Mouse (Mus musculus) MEL (cell line): Measurements from ENCODE around the gene Ahcy. TPM values are rescaled to one million over a fixed set of nuclear protein-coding genes. Genes with fewer than 3 reads are reported as not detected.
A peak's percentile ranks its signal among the peaks of the same experiment; 100 is the strongest.

Experiments
- DNase-seq: peaks from one replicate; pipeline ENCODE4 v3.0.0; 2011; ENCODE audit warnings: low read depth, low spot score
- H3K27ac ChIP-seq: 2 replicates; pipeline ENCODE4 v1.5.1; 2012; ENCODE audit warnings: low read depth, mild to moderate bottlenecking, control low read depth, low read length, moderate library complexity; ENCODE audit not compliant: control insufficient read depth
- H3K27me3 ChIP-seq, 2 experiments: fragments of 150-350 bp in 1 of 2; sonication (generic) in 1 of 2; 2 replicates each; pipeline ENCODE4 v1.6.1; 2012; ENCODE audit warnings: low read length in 2 of 2, mild to moderate bottlenecking in 2 of 2, improper control_type of control experiment in 1 of 2, moderate library complexity in 1 of 2; ENCODE audit not compliant: insufficient read depth in 2 of 2, control insufficient read depth in 1 of 2
- H3K36me3 ChIP-seq, 2 experiments: 2 replicates each; pipeline ENCODE4 v1.6.1; 2012 to 2014; ENCODE audit warnings: low read length in 2 of 2, improper control_type of control experiment in 1 of 2, inconsistent platforms in 1 of 2, mild to moderate bottlenecking in 1 of 2; ENCODE audit not compliant: insufficient read depth in 2 of 2, control insufficient read depth in 1 of 2
- H3K4me1 ChIP-seq, 2 experiments: fragments of 150-350 bp in 1 of 2; sonication (generic) in 1 of 2; 2 replicates each; pipeline ENCODE4 v1.6.1; 2012; ENCODE audit warnings: low read length in 2 of 2, improper control_type of control experiment in 1 of 2, mild to moderate bottlenecking in 1 of 2; ENCODE audit not compliant: insufficient read depth in 2 of 2, control insufficient read depth in 1 of 2
- H3K4me3 ChIP-seq, 2 experiments: fragments of 150-350 bp in 1 of 2; sonication (generic) in 1 of 2; 2 replicates each; pipeline ENCODE4 v1.5.1; 2012; ENCODE audit warnings: low read depth in 2 of 2, low read length in 2 of 2, mild to moderate bottlenecking in 2 of 2, moderate library complexity in 2 of 2, control low read depth in 1 of 2, improper control_type of control experiment in 1 of 2; ENCODE audit not compliant: control insufficient read depth in 1 of 2, insufficient read depth in 1 of 2
- H3K79me2 ChIP-seq: 2 replicates; pipeline ENCODE4 v1.6.1; 2012; ENCODE audit warnings: mild to moderate bottlenecking, low read length, moderate library complexity; ENCODE audit not compliant: control insufficient read depth, poor library complexity, insufficient read depth
- H3K9ac ChIP-seq: 2 replicates; pipeline ENCODE4 v1.6.1; 2012; ENCODE audit warnings: low read depth, mild to moderate bottlenecking, control low read depth, low read length, moderate library complexity; ENCODE audit not compliant: control insufficient read depth, poor library complexity, severe bottlenecking
- H3K9me3 ChIP-seq: fragments of 150-350 bp; sonication (generic); replicated peaks from 2 replicates; pipeline ENCODE4 v1.6.1; 2012; ENCODE audit warnings: mild to moderate bottlenecking, low read length, improper control_type of control experiment, moderate library complexity; ENCODE audit not compliant: insufficient read depth
- CHD1 ChIP-seq: IDR thresholded peaks from 2 replicates; pipeline ENCODE4 v1.6.1; 2012; ENCODE audit warnings: low read depth, mild to moderate bottlenecking, inconsistent platforms, low read length, improper control_type of control experiment
- EP300 ChIP-seq, 2 experiments: IDR thresholded peaks; 2 replicates each; pipeline ENCODE4 v1.6.1; 2011; ENCODE audit warnings: improper control_type of control experiment in 2 of 2, low read length in 2 of 2, low read depth in 1 of 2, mild to moderate bottlenecking in 1 of 2
- ETS1 ChIP-seq: IDR thresholded peaks from 2 replicates; pipeline ENCODE4 v1.6.1; 2012; ENCODE audit warnings: low read depth, mild to moderate bottlenecking, inconsistent platforms, low read length, improper control_type of control experiment, moderate library complexity
- GATA1 ChIP-seq: IDR thresholded peaks from 2 replicates; pipeline ENCODE4 v1.6.1; 2011; ENCODE audit warnings: low read depth, low read length, improper control_type of control experiment
- JUND ChIP-seq: IDR thresholded peaks from 2 replicates; pipeline ENCODE4 v1.6.1; 2011; ENCODE audit warnings: low read depth, mild to moderate bottlenecking, improper control_type of control experiment, low read length
- MAFK ChIP-seq: IDR thresholded peaks from 2 replicates; pipeline ENCODE4 v1.6.1; 2011; ENCODE audit warnings: low read depth, mild to moderate bottlenecking, low read length, improper control_type of control experiment, borderline replicate concordance
- MXI1 ChIP-seq: IDR thresholded peaks from 2 replicates; pipeline ENCODE4 v1.6.1; 2011; ENCODE audit warnings: mild to moderate bottlenecking, low read depth, low read length, improper control_type of control experiment
- MYC ChIP-seq: IDR thresholded peaks from 2 replicates; pipeline ENCODE4 v1.6.1; 2011; ENCODE audit warnings: low read depth, mild to moderate bottlenecking, low read length, improper control_type of control experiment, moderate library complexity
- NRF1 ChIP-seq: IDR thresholded peaks from 2 replicates; pipeline ENCODE4 v1.6.1; 2014; ENCODE audit warnings: low read depth, mild to moderate bottlenecking, inconsistent platforms, low read length, improper control_type of control experiment, moderate library complexity; ENCODE audit not compliant: poor library complexity, insufficient read depth, severe bottlenecking
- RAD21 ChIP-seq: IDR thresholded peaks from 2 replicates; pipeline ENCODE4 v1.6.1; 2011; ENCODE audit warnings: mild to moderate bottlenecking, low read depth, low read length, improper control_type of control experiment
- RCOR1 ChIP-seq: IDR thresholded peaks from 2 replicates; pipeline ENCODE4 v1.6.1; 2012; ENCODE audit warnings: low read depth, mild to moderate bottlenecking, inconsistent platforms, low read length, improper control_type of control experiment
- SIN3A ChIP-seq: IDR thresholded peaks from 2 replicates; pipeline ENCODE4 v1.6.1; 2012; ENCODE audit warnings: low read length, improper control_type of control experiment, inconsistent platforms
- SMC3 ChIP-seq: IDR thresholded peaks from 2 replicates; pipeline ENCODE4 v1.6.1; 2011; ENCODE audit warnings: low read depth, low read length, improper control_type of control experiment
- TAL1 ChIP-seq: IDR thresholded peaks from 2 replicates; pipeline ENCODE4 v1.6.1; 2012; ENCODE audit warnings: mild to moderate bottlenecking, inconsistent platforms, low read length, moderate library complexity, mixed read lengths
- TBP ChIP-seq: IDR thresholded peaks from 2 replicates; pipeline ENCODE4 v1.8.0; 2011; ENCODE audit warnings: low read depth, low read length, improper control_type of control experiment
- USF1 ChIP-seq: IDR thresholded peaks from 2 replicates; pipeline ENCODE4 v1.6.1; 2014; ENCODE audit warnings: low read depth, mild to moderate bottlenecking, inconsistent platforms, low read length, improper control_type of control experiment, moderate library complexity
- ZC3H11A ChIP-seq: IDR thresholded peaks from 2 replicates; pipeline ENCODE4 v1.6.1; 2012; ENCODE audit warnings: low read depth, mild to moderate bottlenecking, inconsistent platforms, low read length, improper control_type of control experiment
- polyA plus RNA-seq, 2 experiments: library from polyadenylated mRNA; stranded (reverse) in 1 of 2; unstranded in 1 of 2; fragments of >175 nt in 1 of 2; fragments of >200 nt in 1 of 2; gene quantifications; 2 replicates each; pipeline versions ENCODE4 v1.2.1 to v1.2.4; 2012; ENCODE audit warnings: low replicate concordance in 2 of 2, low read depth in 1 of 2; ENCODE audit not compliant: insufficient read length in 2 of 2, insufficient read depth in 1 of 2, missing spikeins in 1 of 2
- total RNA-seq: library from RNA; depleted of rRNA; stranded (reverse); fragments of 300-350 nt; gene quantifications from 2 replicates; pipeline ENCODE4 v1.2.3, GENCODE M21; 2012

Gene Ahcy
- total and polyA plus RNA-seq, 3 experiments = 255 to 5,082 (median 364) TPM

DNA sequence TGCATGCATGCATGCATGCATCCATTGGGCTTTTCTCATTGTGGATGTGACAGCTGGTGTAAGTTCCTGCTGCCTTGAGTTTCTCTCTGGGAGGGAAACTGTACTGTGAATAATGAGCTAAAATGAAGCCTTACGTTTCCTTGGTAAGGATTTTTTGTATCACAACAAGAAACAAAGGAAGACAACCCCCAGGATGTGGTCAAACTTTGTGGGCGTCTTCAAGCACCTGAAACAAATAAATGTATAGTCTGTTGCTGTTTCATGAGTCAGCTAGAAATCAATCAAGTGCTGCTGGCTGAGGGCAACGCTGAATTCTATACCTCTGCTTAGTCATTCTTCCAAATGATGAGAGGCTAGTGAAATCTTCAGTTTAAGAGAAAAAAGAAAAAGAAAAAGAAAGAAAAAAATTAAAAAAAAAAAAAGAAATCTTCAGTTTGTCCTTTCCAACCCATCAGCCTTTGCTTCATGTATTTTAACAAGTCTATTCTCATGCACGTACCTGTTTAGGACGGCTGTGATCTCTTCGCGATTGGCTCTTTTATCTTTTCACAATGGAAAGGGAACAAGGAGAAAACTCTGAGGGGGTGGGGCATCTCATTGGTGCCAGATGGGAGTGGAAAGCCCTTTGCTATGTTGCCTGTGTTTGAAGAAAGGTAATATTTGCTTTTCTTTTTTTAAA lies 5.3 kb upstream of the Ahcy start:
- Histone ChIP-seq H3K4me1 (peaks cover 3 to 13% of the 10 kb centered on the region in 2 experiments), H3K27ac (no peak overlapping the region), H3K9me3 (no peaks in the 10 kb centered on the region), H3K36me3 (peaks cover 0 to 6% of the 10 kb centered on the region in 2 experiments; a peak in 2 of 4 replicates), H3K27me3 (no peaks in the 10 kb centered on the region), H3K79me2 (no peaks in the 10 kb centered on the region), H3K4me3 (peak overlapping the region in 1 of 2 experiments; percentile 9; a peak in 1 of 4 replicates), H3K9ac (no peak overlapping the region)
- peak; percentile 45 for DNase-seq
- TF ChIP-seq ETS1 (0 out of 2 replicates have a peak, but pooled peaks have one; percentile 4), TBP (no peak), ZC3H11A (no peak), EP300 (IDR thresholded peaks at IDR 0.05; ENCODE audit: low read depth in 1 of 2, low read length in 2 of 2) (peak in 1 of 2 experiments; percentile 17; a peak in 1 of 4 replicates), GATA1 (no peak), JUND (no peak), RAD21 (no peak)

GRCm38 (mm10) chr2:155075649-155076048 lies 1.4 kb upstream of the Ahcy start:
- TF ChIP-seq NRF1 (no peak), SMC3 (no peak), RCOR1 (no peak), SIN3A (no peak), MXI1 (no peak), USF1 (no peak), TAL1 (no peak), MYC (no peak), MAFK (no peak), CHD1 (no peak)
- no peak overlapping the region for H3K4me3 ChIP-seq
- H3K4me1 ChIP-seq = peaks cover 7 to 31% of the 10 kb centered on the region in 2 experiments
- H3K36me3 ChIP-seq = peaks cover 0 to 25% of the 10 kb centered on the region in 2 experiments; a peak in 2 of 4 replicates
- no peak overlapping the region for H3K27ac ChIP-seq
- no peaks in the 10 kb centered on the region for H3K9me3 ChIP-seq
- H3K9ac ChIP-seq = no peak overlapping the region
- DNase-seq = no peak
- H3K79me2 ChIP-seq = peaks cover 35% of the 10 kb centered on the region
- no peaks in the 10 kb centered on the region for H3K27me3 ChIP-seq
